Mouse (Mus musculus): Measurements from ENCODE around the gene Hsdl2. TPM values are rescaled to one million over a fixed set of nuclear protein-coding genes. Genes with fewer than 3 reads are reported as not detected.

Gene Hsdl2
- polyA plus RNA-seq, 3 experiments from 2014 or later: 34.5 to 47.5 (median 41.4) TPM

Other genes with a start within 250 kb of the Hsdl2 start
- 1 to 10 TPM in 1 of 3 experiments, under 1 TPM in 1, not detected in 1; 0.82 to 1.3 TPM for gene Susd1, start 142.9 kb upstream of the Hsdl2 start, polyA plus RNA-seq (2017; shearing (Covaris generic))
- 100 to 1,000 TPM in 2 of 3 experiments, 10 to 100 TPM in 1; 96.1 to 119 (median 110) TPM for gene Ptbp3, start 32.2 kb upstream of the Hsdl2 start, polyA plus RNA-seq (2017; shearing (Covaris generic))
- gene E130308A19Rik, start 44.6 kb downstream of the Hsdl2 start, polyA plus RNA-seq (2017; shearing (Covaris generic)): 10 to 100 TPM in 1 of 3 experiments, 1 to 10 TPM in 2; 7.0 to 25.5 (median 10.0) TPM
- gene Inip, start 220.0 kb downstream of the Hsdl2 start, polyA plus RNA-seq (2017; shearing (Covaris generic)): 10 to 100 TPM; 48.4 to 49.9 (median 49.5) TPM
- 1 to 10 TPM; 2.6 to 3.6 (median 2.8) TPM for gene Snx30, start 224.3 kb downstream of the Hsdl2 start, polyA plus RNA-seq (2017; shearing (Covaris generic))

All from inflammation-experienced regulatory T-cells, adult 6 months (primary cell).